Mouse (Mus musculus) C2C12 (cell line): Measurements from ENCODE around the gene Tm9sf1. TPM values are rescaled to one million over a fixed set of nuclear protein-coding genes. Genes with fewer than 3 reads are reported as not detected.

Experiments used
- H3K27me3 ChIP-seq: one replicate; pipeline ENCODE4 v1.6.1; 2011; ENCODE audit not compliant: control insufficient read depth, insufficient read depth, insufficient read length
- H3K36me3 ChIP-seq: one replicate; pipeline ENCODE4 v1.6.1; 2011; ENCODE audit not compliant: control insufficient read depth, insufficient read depth
- H3K4me3 ChIP-seq: one replicate; pipeline ENCODE4 v1.5.1; 2011; ENCODE audit warnings: mild to moderate bottlenecking, control low read depth; ENCODE audit not compliant: poor library complexity, insufficient read depth, severe bottlenecking
- H3K79me2 ChIP-seq: one replicate; pipeline ENCODE4 v1.6.1; 2011; ENCODE audit not compliant: control insufficient read depth, insufficient read depth
- H3K79me3 ChIP-seq: one replicate; pipeline ENCODE4 v1.6.1; 2011; ENCODE audit warnings: low read depth, control low read depth
- H3ac ChIP-seq: one replicate; pipeline ENCODE3; 2011; ENCODE audit warnings: low read depth; ENCODE audit not compliant: control insufficient read depth, insufficient read length
- CEBPB ChIP-seq: IDR thresholded peaks from one replicate; pipeline ENCODE4 v1.6.1; 2011; ENCODE audit warnings: low read depth, mild to moderate bottlenecking, control low read depth, moderate library complexity
- CTCF ChIP-seq: IDR thresholded peaks from one replicate; pipeline ENCODE4 v1.5.1; 2011; ENCODE audit not compliant: control insufficient read depth, insufficient read depth, insufficient read length
- FOSL1 ChIP-seq: IDR thresholded peaks from one replicate; pipeline ENCODE4 v1.8.0; 2011; ENCODE audit warnings: mild to moderate bottlenecking, low read length; ENCODE audit not compliant: poor library complexity, insufficient read depth, severe bottlenecking
- MAX ChIP-seq: IDR thresholded peaks from one replicate; pipeline ENCODE4 v1.6.1; 2011; ENCODE audit warnings: mild to moderate bottlenecking, control low read depth
- MYOD1 ChIP-seq: IDR thresholded peaks from one replicate; pipeline ENCODE4 v1.6.1; 2011; ENCODE audit warnings: low read depth; ENCODE audit not compliant: control insufficient read depth, insufficient read length
- MYOG ChIP-seq: IDR thresholded peaks from one replicate; pipeline ENCODE4 v1.6.1; 2011; ENCODE audit not compliant: control insufficient read depth, insufficient read length; ENCODE audit errors: extremely low read depth
- USF1 ChIP-seq: IDR thresholded peaks from one replicate; pipeline ENCODE4 v1.6.1; 2011; ENCODE audit warnings: low read depth, mild to moderate bottlenecking, control low read depth, moderate library complexity
- polyA plus RNA-seq: library from polyadenylated mRNA; unstranded; fragments of >200 nt; fragmentation: generic; extraction: Trizol; gene quantifications from one replicate; pipeline ENCODE4 v1.2.1, GENCODE M21; 2012; ENCODE audit warnings: missing spikeins

The Tm9sf1 gene
- polyA plus RNA-seq, 1 experiment = 72.9 TPM

DNA sequence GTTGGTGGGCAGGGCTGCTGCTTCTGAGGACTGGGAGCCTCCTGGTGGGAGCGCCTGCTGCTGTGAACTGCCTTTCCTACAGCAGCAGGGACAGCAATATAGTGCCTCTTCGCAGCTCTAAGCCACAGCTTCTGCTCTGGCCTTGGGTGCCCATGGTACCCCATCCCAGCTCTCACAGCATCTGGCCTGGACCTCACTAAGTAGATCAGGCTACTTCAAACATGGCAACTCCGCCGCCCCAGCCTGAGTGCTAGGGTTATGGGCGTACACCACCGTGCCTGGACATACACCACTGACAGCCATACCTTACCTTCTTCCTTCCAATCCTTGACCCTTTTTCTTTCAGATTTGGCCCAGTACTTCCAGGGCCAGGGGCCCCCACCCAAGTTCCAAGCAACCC, 35.3 kb downstream of the Tm9sf1 start:
- H3K4me3 ChIP-seq = no peak overlapping the region
- H3K79me3 ChIP-seq = no peaks in the 10 kb centered on the region
- H3ac ChIP-seq = no peak overlapping the region
- TF ChIP-seq MAX = no peak
- TF ChIP-seq CTCF = no peak
- no peak for TF ChIP-seq MYOD1
- H3K27me3 ChIP-seq = no peaks in the 10 kb centered on the region
- no peaks in the 10 kb centered on the region for H3K79me2 ChIP-seq
- peaks cover 42% of the 10 kb centered on the region for H3K36me3 ChIP-seq

GRCm38 (mm10) chr14:55605743-55606459, 37.7 kb downstream of the Tm9sf1 start:
- Histone ChIP-seq H3K27me3 (no peaks in the 10 kb centered on the region), H3K36me3 (peaks cover 60% of the 10 kb centered on the region), H3K79me2 (no peaks in the 10 kb centered on the region), H3ac (no peak overlapping the region), H3K79me3 (no peaks in the 10 kb centered on the region), H3K4me3 (no peak overlapping the region)
- TF ChIP-seq CTCF (no peak), USF1 (no peak), MYOD1 (no peak)

DNA sequence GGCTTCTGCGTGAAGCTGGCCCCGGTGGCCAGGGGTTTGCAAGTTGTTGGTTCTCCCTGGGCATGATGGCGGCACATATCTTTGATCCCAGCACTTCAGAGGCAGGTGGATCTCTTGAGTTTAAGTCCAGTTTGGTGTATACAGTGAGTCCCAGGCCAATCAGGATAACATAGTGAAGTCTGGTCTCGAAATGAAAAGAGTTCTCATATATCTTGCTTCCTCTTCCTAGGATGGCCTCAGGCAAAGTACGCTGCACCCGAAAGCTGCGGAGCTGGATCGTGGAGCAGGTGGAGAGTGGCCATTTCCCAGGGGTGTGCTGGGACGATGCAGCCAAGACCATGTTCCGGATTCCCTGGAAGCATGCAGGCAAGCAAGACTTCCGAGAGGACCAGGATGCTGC, 38.8 kb downstream of the Tm9sf1 start:
- Histone ChIP-seq H3K4me3 (no peak overlapping the region), H3ac (no peak overlapping the region), H3K79me3 (no peaks in the 10 kb centered on the region), H3K79me2 (no peaks in the 10 kb centered on the region), H3K36me3 (peaks cover 70% of the 10 kb centered on the region), H3K27me3 (no peaks in the 10 kb centered on the region)
- TF ChIP-seq USF1 (no peak), MYOD1 (no peak), FOSL1 (no peak), MYOG (no peak), MAX (no peak), CTCF (no peak), CEBPB (no peak)

DNA sequence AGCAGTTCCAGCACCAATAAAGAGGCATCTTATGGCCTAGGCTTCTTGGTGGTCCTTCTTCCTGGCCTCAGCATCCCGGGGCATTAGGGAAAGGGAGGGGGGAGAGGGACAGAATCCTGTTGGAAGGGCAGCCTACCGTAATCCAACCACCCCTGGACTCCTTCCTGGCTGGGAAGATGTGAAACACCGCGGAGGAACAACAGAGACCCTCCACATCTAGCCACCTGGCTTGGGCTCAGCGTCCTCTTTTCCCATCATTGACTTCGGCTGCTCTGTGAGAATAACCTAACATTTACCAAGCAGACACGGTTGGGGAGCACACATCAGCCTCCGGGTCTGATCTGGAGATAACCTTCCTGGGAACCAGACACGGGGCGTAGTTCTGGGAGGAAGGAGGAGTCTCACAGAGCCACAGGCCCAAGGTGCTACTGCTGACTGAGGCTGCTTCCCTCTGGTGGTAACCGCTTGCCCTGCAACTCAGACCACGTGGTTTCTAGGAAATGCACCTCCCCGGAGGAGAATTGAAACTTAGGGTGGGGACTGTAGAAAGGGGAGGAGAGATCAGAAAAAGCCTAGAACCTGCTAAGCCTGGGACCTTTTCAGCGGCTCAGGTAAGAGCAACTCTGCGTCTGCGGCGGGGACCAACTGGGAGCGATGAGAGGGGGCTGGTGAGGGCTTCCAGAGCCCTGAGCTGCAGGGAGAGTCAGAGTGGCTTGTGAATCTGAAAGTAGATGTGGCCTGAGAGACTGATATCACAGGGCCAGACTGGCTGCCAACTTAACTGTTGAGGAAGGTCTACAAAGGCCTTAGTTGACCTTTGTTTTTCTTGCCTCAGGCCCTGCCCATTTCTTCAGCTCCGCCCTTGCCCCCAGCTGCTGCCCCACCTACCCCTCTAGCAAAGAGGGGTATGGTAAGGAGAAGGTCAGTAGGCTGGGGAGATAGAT, 39.7 kb downstream of the Tm9sf1 start:
- H3K79me3 ChIP-seq = no peaks in the 10 kb centered on the region
- H3K79me2 ChIP-seq = no peaks in the 10 kb centered on the region
- peaks cover 70% of the 10 kb centered on the region for H3K36me3 ChIP-seq
- H3ac ChIP-seq = no peak overlapping the region
- no peaks in the 10 kb centered on the region for H3K27me3 ChIP-seq
- TF ChIP-seq MAX (peak; percentile 75), USF1 (peak; percentile 89), MYOD1 (no peak), CEBPB (no peak), CTCF (peak; percentile 61)
- H3K4me3 ChIP-seq = no peak overlapping the region

DNA sequence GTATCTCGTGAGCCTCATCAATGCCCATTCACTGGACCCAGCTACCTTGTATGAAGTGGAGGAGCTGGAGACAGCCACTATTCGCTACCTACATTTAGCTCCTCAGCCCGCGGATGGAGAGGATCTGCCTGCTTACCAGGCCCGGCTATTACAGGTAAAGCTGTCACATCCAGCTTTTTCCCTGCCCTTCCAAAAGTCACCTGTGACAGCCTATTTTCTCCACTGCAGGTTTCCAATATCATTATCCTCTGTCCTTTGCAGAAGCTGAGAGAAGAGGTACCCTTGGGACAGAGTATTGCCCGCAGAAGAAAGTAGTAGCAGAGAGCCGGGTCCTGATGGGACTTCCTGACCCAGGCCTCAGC, 40.4 kb downstream of the Tm9sf1 start, which contains the start of gene Irf9:
Irf9 (plus strand) TSS at position 301 of the 362 bp plus-strand sequence.
- TF ChIP-seq CEBPB (no peak), CTCF (no peak), FOSL1 (no peak)
- Histone ChIP-seq H3K79me3 (no peaks in the 10 kb centered on the region), H3K36me3 (peaks cover 70% of the 10 kb centered on the region), H3K27me3 (no peaks in the 10 kb centered on the region), H3K79me2 (no peaks in the 10 kb centered on the region), H3K4me3 (no peak within 1 kb of the TSS), H3ac (no peak within 1 kb of the TSS)
